Mouse (Mus musculus) cerebellum, adult 18-20 months (tissue): ENCODE measurements at regions not wholly inside any gene's neighbourhood (a gene's known extent, or its start where the extent isn't known, plus 50 kb on each side); places are given as distances from the start of the nearest gene placed in this dataset.

Source experiments
- DNase-seq, 2 experiments: peaks; one replicate each; pipeline ENCODE4 v3.0.0; 2021

DNA sequence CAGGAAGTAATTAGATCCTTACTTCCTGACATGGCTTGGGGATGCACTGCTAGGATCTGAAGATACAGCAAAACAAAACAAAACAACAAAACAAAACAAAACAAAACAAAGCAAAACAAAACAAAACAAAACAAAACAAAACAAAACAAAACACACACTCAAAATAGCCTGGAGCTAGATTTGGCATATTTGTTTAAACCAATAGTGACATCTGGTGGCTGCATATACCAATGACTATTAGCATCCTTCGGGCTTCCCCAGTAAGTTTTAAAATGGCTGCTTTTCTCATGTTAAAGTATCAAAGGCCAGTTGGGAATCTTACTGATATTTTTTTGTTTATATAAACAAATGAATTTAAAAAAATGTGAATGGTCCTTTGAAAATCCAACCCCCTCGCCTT, 52.9 kb upstream of the Ica1 start:
- peak; percentile 13 to 16 for DNase-seq

DNA sequence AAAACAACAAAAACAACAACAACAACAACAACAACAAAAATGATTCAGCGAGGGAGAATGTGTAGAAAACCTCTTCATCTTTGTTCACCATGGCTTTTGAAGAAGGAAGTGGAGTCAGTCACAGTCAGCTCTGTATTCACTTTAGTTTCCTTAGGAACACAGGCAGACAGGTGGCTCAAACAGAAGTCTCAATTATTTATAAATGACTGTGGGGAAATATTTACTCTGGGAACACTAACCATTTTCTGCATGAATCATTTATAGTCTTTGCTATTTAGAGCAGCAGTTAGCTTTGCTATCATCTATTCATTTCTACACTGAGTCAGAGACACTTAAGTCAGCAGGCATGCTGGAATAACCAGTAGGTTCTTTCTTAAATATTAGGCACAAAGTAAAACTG, 54.6 kb upstream of the Ica1 start:
- no peak for DNase-seq

DNA sequence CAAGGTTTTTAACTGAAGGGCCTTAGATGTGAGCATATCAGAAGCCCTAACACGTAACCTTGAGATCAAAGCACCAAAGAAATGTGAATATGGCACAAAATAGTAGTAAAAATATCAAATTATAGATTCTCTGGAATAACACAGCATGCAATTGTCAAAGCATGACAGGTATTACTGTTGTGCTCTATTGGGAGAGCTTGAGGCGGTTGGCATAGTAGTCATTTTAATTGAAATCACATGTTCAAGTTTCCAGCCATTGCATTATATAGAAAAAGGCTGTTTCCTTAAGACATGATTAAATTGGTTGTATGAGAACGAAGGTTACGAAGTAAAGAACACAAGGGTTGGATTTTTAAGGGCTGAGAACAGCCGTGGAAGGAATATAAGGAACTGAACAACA, 75.4 kb upstream of the Ica1 start:
- DNase-seq: no peak

DNA sequence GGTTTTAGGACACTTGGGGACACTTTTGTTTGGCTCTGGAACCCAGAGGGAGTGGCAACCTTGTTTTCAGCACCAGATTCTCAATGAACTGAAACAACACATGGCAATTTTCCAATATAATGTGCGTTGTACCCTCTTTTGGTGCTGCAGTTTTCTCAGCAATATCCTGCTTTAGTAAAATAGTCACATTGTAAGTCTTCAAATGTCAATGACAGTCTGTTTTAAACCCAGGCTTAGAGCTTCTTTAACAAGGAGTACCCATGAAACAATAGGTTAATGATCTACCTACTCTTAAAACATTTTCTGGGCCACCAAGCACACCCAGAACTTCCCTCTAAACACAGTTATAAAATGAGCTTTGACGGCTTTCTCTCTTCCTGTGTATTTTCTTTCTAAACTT, 82.3 kb upstream of the Ica1 start:
- no peak for DNase-seq

DNA sequence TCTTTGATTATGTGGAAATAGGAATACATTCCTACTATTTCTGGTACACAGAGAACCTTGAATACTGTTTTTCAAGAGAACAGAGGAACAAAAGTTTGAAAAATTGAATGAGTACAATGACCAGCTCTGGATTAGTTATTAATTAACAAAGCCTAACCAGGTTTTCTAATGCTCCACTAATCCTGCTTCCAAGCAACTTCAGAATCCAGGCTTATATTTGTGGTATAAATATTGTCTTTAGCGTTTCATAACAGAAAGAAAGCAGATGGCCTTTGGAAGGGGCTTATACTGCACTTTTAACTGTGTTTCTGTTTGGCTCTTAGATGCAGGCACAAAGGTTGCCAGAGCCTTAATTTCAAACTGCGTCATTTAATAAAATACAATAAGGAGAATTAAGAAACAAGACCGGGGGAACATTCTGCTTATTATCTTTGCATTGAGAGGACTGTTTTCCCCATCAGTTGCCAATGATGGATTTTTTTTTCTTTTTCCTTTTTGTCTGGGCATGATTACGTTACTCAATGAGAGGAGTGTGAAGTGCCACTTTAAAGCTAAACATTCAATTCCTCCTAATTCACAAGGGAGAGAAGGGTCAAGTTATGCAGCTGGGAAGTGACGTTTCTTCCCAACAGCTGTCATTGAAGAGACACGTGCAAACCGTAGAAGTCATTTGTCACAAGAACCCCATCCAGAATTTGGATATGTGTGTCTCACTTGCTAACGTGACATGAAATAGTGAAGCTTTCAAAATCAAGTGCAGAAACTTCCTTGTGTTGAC, 84.2 kb upstream of the Nxph1 start:
- no peak for DNase-seq

DNA sequence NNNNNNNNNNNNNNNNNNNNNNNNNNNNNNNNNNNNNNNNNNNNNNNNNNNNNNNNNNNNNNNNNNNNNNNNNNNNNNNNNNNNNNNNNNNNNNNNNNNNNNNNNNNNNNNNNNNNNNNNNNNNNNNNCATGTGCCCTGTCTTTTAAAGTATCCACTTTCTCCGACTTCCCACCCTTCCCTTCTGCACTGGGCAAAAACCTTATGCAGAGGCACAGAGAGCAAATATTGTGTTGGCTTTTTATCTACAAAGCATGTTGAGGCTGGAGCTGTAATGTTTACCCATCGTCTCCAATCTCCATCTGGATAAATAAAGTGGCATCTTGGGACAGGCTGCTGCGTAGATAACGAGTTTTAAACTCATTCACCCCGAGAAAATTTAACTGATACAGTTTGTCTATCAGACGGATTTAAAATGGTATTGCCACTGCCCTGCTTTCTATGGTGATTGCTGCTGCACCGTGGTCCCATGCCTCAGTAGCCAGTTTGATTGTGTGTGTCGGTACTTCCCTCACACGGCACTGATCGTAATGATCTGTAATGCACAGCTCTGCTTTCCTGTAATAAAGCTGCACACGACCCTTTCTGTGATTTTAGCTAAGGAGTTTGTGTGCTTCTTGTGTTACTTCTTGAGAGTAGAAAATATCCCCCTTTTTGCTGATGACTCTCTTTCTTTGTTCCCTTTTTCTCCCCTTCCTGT, 70.7 kb upstream of the Nxph1 start:
- DNase-seq: no peak

DNA sequence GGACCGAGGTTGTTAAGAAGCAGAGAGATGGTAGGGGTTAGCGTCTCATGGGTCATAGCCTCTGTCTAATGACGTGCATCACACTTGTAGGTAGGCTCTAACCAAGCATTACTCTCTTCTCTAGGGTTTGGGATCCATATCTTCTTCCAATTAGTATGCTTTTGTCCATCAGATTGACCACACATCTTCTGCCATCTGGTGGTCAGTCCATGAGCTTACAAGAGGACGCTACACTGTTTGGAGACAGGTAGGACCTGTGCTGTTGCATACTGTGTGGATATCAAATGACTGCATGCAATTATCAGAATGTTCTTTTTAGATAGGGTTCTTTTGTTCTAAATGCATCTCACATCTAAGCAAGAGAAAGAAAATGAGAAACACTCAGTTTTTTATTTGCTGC, 54.6 kb upstream of the Nxph1 start:
- DNase-seq: no peak

DNA sequence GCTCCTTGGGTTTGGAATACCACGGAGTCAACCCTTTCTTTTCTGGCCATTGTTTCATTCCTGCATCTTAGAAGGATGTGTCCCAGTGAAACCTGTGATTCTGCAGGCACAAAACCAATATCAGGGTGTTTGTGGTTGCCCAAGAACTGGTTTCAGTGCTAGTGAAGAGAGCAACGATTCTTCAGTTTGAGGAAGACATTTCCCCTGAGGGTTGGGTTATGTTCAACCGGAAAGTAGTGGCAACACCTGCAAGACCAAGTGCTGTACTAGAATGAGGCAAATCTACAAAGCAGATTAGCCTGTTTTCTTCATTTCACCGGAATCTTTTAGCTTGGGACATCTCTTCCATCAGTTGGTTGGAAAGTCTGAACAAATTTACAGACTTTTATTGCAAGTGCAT, 52.1 kb upstream of the Nxph1 start:
- DNase-seq: no peak

DNA sequence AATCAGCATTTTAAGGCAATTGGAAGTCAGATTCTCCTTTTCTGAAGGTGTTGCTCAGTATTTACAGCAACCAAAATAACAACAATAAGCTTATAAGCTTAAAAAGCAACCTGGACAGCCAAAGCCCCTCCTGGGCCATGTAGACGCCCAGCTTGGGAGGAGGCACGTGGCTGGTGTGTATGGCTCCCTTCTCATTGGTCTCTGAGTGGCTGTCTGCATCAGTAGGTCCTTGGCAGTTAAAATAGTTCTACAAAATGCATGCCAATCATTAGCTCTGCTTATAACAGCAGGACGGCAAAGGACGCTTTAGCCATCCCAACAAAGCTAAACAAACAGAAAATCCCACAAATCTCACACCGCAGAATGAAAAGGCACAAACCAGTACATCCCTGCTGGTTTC, 51.4 kb upstream of the Nxph1 start:
- no peak for DNase-seq

DNA sequence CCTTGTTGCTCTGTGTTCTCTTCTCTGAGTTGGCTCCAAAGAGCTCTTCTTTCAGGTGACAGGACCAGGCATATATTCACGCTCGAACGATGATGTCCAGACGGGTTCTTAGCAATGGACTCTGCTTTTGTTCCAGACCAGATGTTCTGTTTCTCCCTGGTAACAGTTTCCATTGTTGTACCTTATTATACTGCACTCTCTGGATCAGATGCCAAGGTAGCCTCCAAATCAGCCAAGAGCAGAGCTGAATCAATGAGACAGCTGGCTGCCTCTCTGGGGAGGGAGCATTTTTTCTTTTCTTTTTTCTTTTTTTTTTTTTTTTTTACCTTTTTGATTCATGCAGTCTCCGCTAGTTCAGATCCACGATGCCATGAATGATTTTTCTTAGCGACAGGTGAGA, 50.9 kb upstream of the Nxph1 start:
- no peak for DNase-seq

DNA sequence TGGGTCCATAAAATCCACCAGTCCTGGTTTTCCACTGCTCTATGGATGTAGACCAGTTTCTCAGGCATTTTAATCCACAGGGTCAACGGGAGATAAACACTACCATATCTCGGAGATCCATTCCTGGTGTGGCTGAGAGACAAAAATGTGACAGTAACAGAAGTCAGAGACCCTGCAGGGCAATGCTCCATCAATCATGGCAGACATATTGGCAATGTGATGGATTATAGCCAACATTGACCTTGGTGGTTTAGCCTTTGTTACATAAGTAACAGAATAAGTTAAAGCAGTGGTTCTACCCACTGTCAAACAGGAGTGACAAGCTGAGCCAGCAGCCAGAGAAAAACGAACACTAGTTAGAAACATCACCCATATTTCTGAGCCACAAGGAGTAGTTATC, 50.0 kb upstream of the Nxph1 start:
- no peak for DNase-seq
